Mouse (Mus musculus) kidney, embryonic 16.5 days (tissue): Measurements from ENCODE around the gene Tlr13. TPM values are rescaled to one million over a fixed set of nuclear protein-coding genes. Genes with fewer than 3 reads are reported as not detected.
"Not testable (repeated sequence)": the region's sequence is repeated elsewhere in the genome, so short reads cannot be mapped to it uniquely, and the experiment has no call there.

ENCODE experiments used
- ATAC-seq: fragments of 200-750 bp; cut with Nextera tagmentation; 2 replicates; pipeline ENCODE4 v1.8.0; 2017; ENCODE audit warnings: moderate TSS enrichment; ENCODE audit not compliant: low FRiP score, low TSS enrichment
- H3K27ac ChIP-seq: fragments of 300-500 bp; sonication (generic); 2 replicates; pipeline ENCODE4 v1.5.1; 2014; ENCODE audit warnings: low read length
- H3K27me3 ChIP-seq: fragments of 300-500 bp; sonication (generic); 2 replicates; pipeline ENCODE4 v1.6.1; 2014; ENCODE audit warnings: low read length, control low read depth, mixed read lengths; ENCODE audit not compliant: insufficient read depth
- H3K36me3 ChIP-seq: fragments of 300-500 bp; sonication (generic); 2 replicates; pipeline ENCODE4 v1.6.1; 2014; ENCODE audit warnings: low read length, control low read depth, mixed read lengths; ENCODE audit not compliant: insufficient read depth
- H3K4me1 ChIP-seq: fragments of 300-500 bp; sonication (generic); 2 replicates; pipeline ENCODE4 v1.6.1; 2014; ENCODE audit warnings: low read length, control low read depth, mixed read lengths; ENCODE audit not compliant: insufficient read depth
- H3K4me2 ChIP-seq: fragments of 300-500 bp; sonication (generic); replicated peaks from 2 replicates; pipeline ENCODE4 v1.6.1; 2014; ENCODE audit warnings: low read depth, low read length
- H3K4me3 ChIP-seq: fragments of 300-500 bp; sonication (generic); 2 replicates; pipeline ENCODE4 v1.5.1; 2014; ENCODE audit warnings: mild to moderate bottlenecking, low read length
- H3K9ac ChIP-seq: fragments of 300-500 bp; sonication (generic); replicated peaks from 2 replicates; pipeline ENCODE4 v1.6.1; 2014; ENCODE audit warnings: low read length
- H3K9me3 ChIP-seq: fragments of 300-500 bp; sonication (generic); 2 replicates; pipeline ENCODE4 v1.6.1; 2016; ENCODE audit warnings: low read length, control low read depth
- WGBS: fragments of 180-500 bp; shearing (Covaris S2); extraction: QIAGEN DNeasy Blood & Tissue Kit; methylation state at CpG from one replicate; pipeline ENCODE4 v1.1.7; 2014; 5-methylcytosine and 5-hydroxymethylcytosine counted together
- polyA plus RNA-seq: library from polyadenylated mRNA; unstranded; fragments of >200 nt; fragmentation: Nextera tagmentation; extraction: Ambion mirVana; gene quantifications from 2 replicates; pipeline ENCODE4 v1.2.1, GENCODE M21; 2015

Tlr13 gene
- polyA plus RNA-seq, 1 experiment from 2014 or later, result 0.44 TPM

- no peak overlapping the region for H3K4me3 ChIP-seq
- no peak overlapping the region for H3K4me2 ChIP-seq
- 68% methylated on average over 9 of the region's 9 CpGs for WGBS
- peaks cover 3% of the 10 kb centered on the region; the same call in 1 of the 2 replicates for H3K9me3 ChIP-seq
- no peak overlapping the region for H3K27ac ChIP-seq
- ATAC-seq, result no peak; the same call in 1 of the 2 replicates
- H3K9ac ChIP-seq, result no peak overlapping the region
- H3K4me1 ChIP-seq, result no peaks in the 10 kb centered on the region
- no peaks in the 10 kb centered on the region; the same call in 1 of the 2 replicates for H3K27me3 ChIP-seq
- H3K36me3 ChIP-seq, result no peaks in the 10 kb centered on the region
Observed at GRCm38 (mm10) chrX:106176331-106176730, 33.3 kb downstream of the Tlr13 start.

- Histone ChIP-seq H3K27ac (no peak overlapping the region), H3K36me3 (no peaks in the 10 kb centered on the region), H3K9ac (no peak overlapping the region), H3K9me3 (no peaks in the 10 kb centered on the region), H3K4me3 (no peak overlapping the region), H3K4me2 (no peak overlapping the region), H3K27me3 (no peaks in the 10 kb centered on the region; the same call in 1 of the 2 replicates), H3K4me1 (peaks cover 12% of the 10 kb centered on the region; the same call in 1 of the 2 replicates)
- WGBS, result 51% methylated on average over 4 of the region's 4 CpGs
- ATAC-seq, result no peak
Observed at GRCm38 (mm10) chrX:106184279-106184678, 41.3 kb downstream of the Tlr13 start.

- Histone ChIP-seq H3K4me3 (no peak overlapping the region), H3K27me3 (no peaks in the 10 kb centered on the region; the same call in 1 of the 2 replicates), H3K27ac (peak overlapping the region; percentile 93), H3K4me2 (peak overlapping the region; percentile 43; the same call in 1 of the 2 replicates), H3K9me3 (no peaks in the 10 kb centered on the region), H3K36me3 (no peaks in the 10 kb centered on the region), H3K4me1 (peaks cover 15% of the 10 kb centered on the region; the same call in 1 of the 2 replicates), H3K9ac (peak overlapping the region; percentile 44; the same call in 1 of the 2 replicates)
- 0 out of 2 replicates have a peak, but pooled peaks have one; percentile 21 for ATAC-seq
- WGBS, result 28% methylated on average over 5 of the region's 5 CpGs
Observed at GRCm38 (mm10) chrX:106185706-106186105, 42.7 kb downstream of the Tlr13 start.

GRCm38 (mm10) chrX:106186713-106187649, 44.0 kb downstream of the Tlr13 start, which contains the start of gene Pgk1:
Gene Pgk1 (plus strand): TSS chrX:106187100.
- peak within 1 kb of the TSS; percentile 72 for H3K9ac ChIP-seq
- H3K9me3 ChIP-seq, result no peaks in the 10 kb centered on the region
- H3K27ac ChIP-seq, result peak within 1 kb of the TSS; percentile 93
- H3K4me2 ChIP-seq, result peak within 1 kb of the TSS; percentile 61
- H3K36me3 ChIP-seq, result no peaks in the 10 kb centered on the region
- 18% methylated on average over 49 of the region's 55 CpGs for WGBS
- peaks cover 15% of the 10 kb centered on the region; the same call in 1 of the 2 replicates for H3K4me1 ChIP-seq
- H3K27me3 ChIP-seq, result no peaks in the 10 kb centered on the region; the same call in 1 of the 2 replicates
- peak within 1 kb of the TSS; percentile 62 for H3K4me3 ChIP-seq
- ATAC-seq, result peak; percentile 99

GRCm38 (mm10) chrX:106187737-106188136, 44.7 kb downstream of the Tlr13 start:
- Histone ChIP-seq H3K9ac (peak overlapping the region; percentile 72), H3K27ac (peak overlapping the region; percentile 85; the same call in 1 of the 2 replicates), H3K4me3 (peak overlapping the region; percentile 62), H3K27me3 (no peaks in the 10 kb centered on the region; the same call in 1 of the 2 replicates), H3K36me3 (no peaks in the 10 kb centered on the region), H3K4me1 (peaks cover 15% of the 10 kb centered on the region; the same call in 1 of the 2 replicates), H3K9me3 (no peaks in the 10 kb centered on the region), H3K4me2 (peak overlapping the region; percentile 61)
- WGBS, result 25% methylated on average over 12 of the region's 12 CpGs
- ATAC-seq, result no peak

- H3K4me1 ChIP-seq, result peaks cover 15% of the 10 kb centered on the region; the same call in 1 of the 2 replicates
- H3K4me2 ChIP-seq, result peak overlapping the region; percentile 61
- H3K36me3 ChIP-seq, result 0 out of 2 replicates have a peak, but pooled peaks cover 3% of the 10 kb centered on the region
- H3K27me3 ChIP-seq, result no peaks in the 10 kb centered on the region; the same call in 1 of the 2 replicates
- WGBS, result 67% methylated on average over 5 of the region's 5 CpGs
- no peak overlapping the region for H3K27ac ChIP-seq
- no peaks in the 10 kb centered on the region for H3K9me3 ChIP-seq
- H3K9ac ChIP-seq, result peak overlapping the region; percentile 53
- ATAC-seq, result no peak
- peak overlapping the region; percentile 62 for H3K4me3 ChIP-seq
Observed at GRCm38 (mm10) chrX:106189356-106189755, 46.4 kb downstream of the Tlr13 start.

- peak overlapping the region; percentile 61 for H3K4me2 ChIP-seq
- H3K9ac ChIP-seq, result no peak overlapping the region
- H3K36me3 ChIP-seq, result peaks cover 5% of the 10 kb centered on the region; the same call in 1 of the 2 replicates
- H3K27me3 ChIP-seq, result no peaks in the 10 kb centered on the region; the same call in 1 of the 2 replicates
- H3K4me1 ChIP-seq, result peaks cover 15% of the 10 kb centered on the region; the same call in 1 of the 2 replicates
- no peak for ATAC-seq
- no peak overlapping the region for H3K27ac ChIP-seq
- no peaks in the 10 kb centered on the region for H3K9me3 ChIP-seq
- peak overlapping the region; percentile 62 for H3K4me3 ChIP-seq
- WGBS, result 43% methylated on average over 4 of the region's 4 CpGs
Observed at GRCm38 (mm10) chrX:106190091-106190490, 47.1 kb downstream of the Tlr13 start.

GRCm38 (mm10) chrX:106194361-106194760, 51.4 kb downstream of the Tlr13 start:
- not testable (repeated sequence) for H3K27me3 ChIP-seq, H3K4me3 ChIP-seq, ATAC-seq, H3K27ac ChIP-seq, H3K4me2 ChIP-seq, H3K9me3 ChIP-seq, H3K4me1 ChIP-seq, H3K9ac ChIP-seq
- 90% methylated on average over 6 of the region's 6 CpGs for WGBS
- H3K36me3 ChIP-seq, result peaks cover 16% of the 10 kb centered on the region

- H3K4me1 ChIP-seq, result no peaks in the 10 kb centered on the region
- H3K4me3 ChIP-seq, result no peak overlapping the region
- H3K36me3 ChIP-seq, result peaks cover 29% of the 10 kb centered on the region
- no peak overlapping the region for H3K4me2 ChIP-seq
- H3K9ac ChIP-seq, result no peak overlapping the region
- ATAC-seq, result no peak
- H3K27me3 ChIP-seq, result no peaks in the 10 kb centered on the region
- no peaks in the 10 kb centered on the region for H3K9me3 ChIP-seq
- H3K27ac ChIP-seq, result no peak overlapping the region
- WGBS, result 67% methylated on average over 5 of the region's 5 CpGs
Observed at GRCm38 (mm10) chrX:106197308-106197707, 54.3 kb downstream of the Tlr13 start.
